Mouse (Mus musculus) liver (tissue): ENCODE results near the gene Adal.

ENCODE experiments used
- DNase-seq: peaks from one replicate; pipeline ENCODE4 v3.0.0-alpha.2; 2020; ENCODE audit warnings: mixed read lengths

Adal gene

GRCm38 (mm10) chr2:121178828-121179479 is 38.7 kb downstream of the Adal start:
- DNase-seq = no peak

GRCm38 (mm10) chr2:121183431-121183830 is 43.2 kb downstream of the Adal start:
- no peak for DNase-seq

- DNase-seq = no peak
Observed at GRCm38 (mm10) chr2:121184142-121184541, 43.9 kb downstream of the Adal start.

- no peak for DNase-seq
Observed at GRCm38 (mm10) chr2:121188530-121188929, 48.3 kb downstream of the Adal start.

GRCm38 (mm10) chr2:121195466-121195865 is 55.2 kb downstream of the Adal start:
- no peak for DNase-seq

- DNase-seq = no peak
Observed at GRCm38 (mm10) chr2:121204276-121204675, 64.0 kb downstream of the Adal start.
